Mouse (Mus musculus): Measurements from ENCODE around the gene 2210017I01Rik. TPM values are rescaled to one million over a fixed set of nuclear protein-coding genes. Genes with fewer than 3 reads are reported as not detected.

Gene 2210017I01Rik
- not detected in 2 replicates for polyA plus RNA-seq (2015; fragmentation: Nextera tagmentation; extraction: Ambion mirVana)

GRCm38 (mm10) chr3:92607392-92607791, at the start of gene 2210017I01Rik:
Gene 2210017I01Rik, minus strand, starts transcription at chr3:92607492.
- no peak within 1 kb of the TSS for H3K9ac ChIP-seq
- no peak within 1 kb of the TSS for H3K27ac ChIP-seq
- no peaks in the 10 kb centered on the region for H3K36me3 ChIP-seq
- H3K27me3 ChIP-seq, result no peaks in the 10 kb centered on the region
- no peak within 1 kb of the TSS for H3K4me3 ChIP-seq
- no peaks in the 10 kb centered on the region for H3K4me1 ChIP-seq (replicated peaks)
- H3K4me2 ChIP-seq, result no peak within 1 kb of the TSS
- ATAC-seq (replicated peaks; ENCODE audit: insufficient number of reproducible peaks, insufficient read depth, low FRiP score, low read depth), result no peak
- no peaks in the 10 kb centered on the region; the same call in 1 of the 2 replicates for H3K9me3 ChIP-seq (replicated peaks)

GRCm38 (mm10) chr3:92656826-92657225, 49.5 kb upstream of the 2210017I01Rik start, which contains the start of gene Lce1b:
Gene Lce1b, minus strand, starts transcription at chr3:92656926.
- Histone ChIP-seq H3K27me3 (no peaks in the 10 kb centered on the region), H3K4me2 (no peak within 1 kb of the TSS), H3K27ac (no peak within 1 kb of the TSS), H3K4me3 (no peak within 1 kb of the TSS), H3K4me1 (replicated peaks) (no peaks in the 10 kb centered on the region), H3K9me3 (replicated peaks) (no peaks in the 10 kb centered on the region), H3K36me3 (no peaks in the 10 kb centered on the region), H3K9ac (no peak within 1 kb of the TSS)
- no peak for ATAC-seq (replicated peaks; ENCODE audit: insufficient number of reproducible peaks, insufficient read depth, low FRiP score, low read depth)

- Histone ChIP-seq H3K4me1 (replicated peaks) (no peaks in the 10 kb centered on the region), H3K4me2 (no peak within 1 kb of the TSS), H3K9ac (no peak within 1 kb of the TSS), H3K27ac (no peak within 1 kb of the TSS), H3K4me3 (no peak within 1 kb of the TSS), H3K27me3 (no peaks in the 10 kb centered on the region), H3K36me3 (no peaks in the 10 kb centered on the region), H3K9me3 (replicated peaks) (no peaks in the 10 kb centered on the region)
- 87% methylated on average over 1 of the region's 1 CpGs for WGBS
- ATAC-seq (replicated peaks; ENCODE audit: insufficient number of reproducible peaks, insufficient read depth, low FRiP score, low read depth), result no peak
Observed at GRCm38 (mm10) chr3:92648207-92648606, 40.9 kb upstream of the 2210017I01Rik start, which contains the start of gene Lce1a1. Gene Lce1a1, minus strand, starts transcription at chr3:92648307.

GRCm38 (mm10) chr3:92639854-92640253, 32.6 kb upstream of the 2210017I01Rik start:
- 90% methylated on average over 15 of the region's 15 CpGs for WGBS
- Histone ChIP-seq H3K36me3 (no peaks in the 10 kb centered on the region), H3K4me2 (no peak overlapping the region), H3K27ac (no peak overlapping the region), H3K9me3 (replicated peaks) (no peaks in the 10 kb centered on the region), H3K4me3 (no peak overlapping the region), H3K4me1 (replicated peaks) (no peaks in the 10 kb centered on the region), H3K27me3 (no peaks in the 10 kb centered on the region), H3K9ac (no peak overlapping the region)
- no peak for ATAC-seq (replicated peaks; ENCODE audit: insufficient number of reproducible peaks, insufficient read depth, low FRiP score, low read depth)

GRCm38 (mm10) chr3:92638653-92638991, 31.3 kb upstream of the 2210017I01Rik start:
- Histone ChIP-seq H3K4me1 (replicated peaks) (no peaks in the 10 kb centered on the region), H3K4me3 (no peak overlapping the region), H3K9me3 (replicated peaks) (no peaks in the 10 kb centered on the region), H3K36me3 (no peaks in the 10 kb centered on the region), H3K27ac (no peak overlapping the region), H3K9ac (no peak overlapping the region), H3K4me2 (no peak overlapping the region), H3K27me3 (no peaks in the 10 kb centered on the region)
- no peak for ATAC-seq (replicated peaks; ENCODE audit: insufficient number of reproducible peaks, insufficient read depth, low FRiP score, low read depth)
- WGBS, result 79% methylated on average over 3 of the region's 3 CpGs

- H3K4me2 ChIP-seq, result no peak overlapping the region
- H3K27ac ChIP-seq, result no peak overlapping the region
- no peak overlapping the region for H3K9ac ChIP-seq
- no peak overlapping the region for H3K4me3 ChIP-seq
- no peaks in the 10 kb centered on the region for H3K4me1 ChIP-seq (replicated peaks)
- H3K36me3 ChIP-seq, result no peaks in the 10 kb centered on the region
- ATAC-seq (replicated peaks; ENCODE audit: insufficient number of reproducible peaks, insufficient read depth, low FRiP score, low read depth), result no peak
- no peaks in the 10 kb centered on the region for H3K27me3 ChIP-seq
- H3K9me3 ChIP-seq (replicated peaks), result no peaks in the 10 kb centered on the region
- WGBS, result 57% methylated on average over 1 of the region's 1 CpGs
Observed at GRCm38 (mm10) chr3:92637745-92638652, 30.7 kb upstream of the 2210017I01Rik start.

- no peak within 1 kb of the TSS for H3K27ac ChIP-seq
- H3K4me1 ChIP-seq (replicated peaks), result no peaks in the 10 kb centered on the region
- H3K27me3 ChIP-seq, result no peaks in the 10 kb centered on the region
- 61% methylated on average over 2 of the region's 2 CpGs for WGBS
- no peak within 1 kb of the TSS for H3K9ac ChIP-seq
- no peaks in the 10 kb centered on the region for H3K36me3 ChIP-seq
- no peak within 1 kb of the TSS for H3K4me2 ChIP-seq
- H3K9me3 ChIP-seq (replicated peaks), result no peaks in the 10 kb centered on the region
- H3K4me3 ChIP-seq, result no peak within 1 kb of the TSS
- ATAC-seq (replicated peaks; ENCODE audit: insufficient number of reproducible peaks, insufficient read depth, low FRiP score, low read depth), result no peak
Observed at GRCm38 (mm10) chr3:92621560-92621959, 14.3 kb upstream of the 2210017I01Rik start, which contains the start of gene Lce6a. Gene Lce6a, minus strand, starts transcription at chr3:92621660.

- no peak for ATAC-seq (replicated peaks; ENCODE audit: insufficient number of reproducible peaks, insufficient read depth, low FRiP score, low read depth)
- no peak overlapping the region for H3K4me2 ChIP-seq
Observed at GRCm38 (mm10) chr3:92609804-92610203, 2.5 kb upstream of the 2210017I01Rik start.

GRCm38 (mm10) chr3:92602169-92602568, 5.1 kb downstream of the 2210017I01Rik start:
- Histone ChIP-seq H3K4me2 (no peak overlapping the region), H3K27me3 (no peaks in the 10 kb centered on the region), H3K4me1 (replicated peaks) (no peaks in the 10 kb centered on the region), H3K27ac (no peak overlapping the region), H3K36me3 (no peaks in the 10 kb centered on the region), H3K4me3 (no peak overlapping the region), H3K9ac (no peak overlapping the region), H3K9me3 (replicated peaks) (no peaks in the 10 kb centered on the region; the same call in 1 of the 2 replicates)
- WGBS, result 33% methylated on average over 1 of the region's 1 CpGs
- ATAC-seq (replicated peaks; ENCODE audit: insufficient number of reproducible peaks, insufficient read depth, low FRiP score, low read depth), result no peak

More at GRCm38 (mm10) chr3:92609804-92610203, 2.5 kb upstream of the 2210017I01Rik start:
- H3K9ac ChIP-seq, result no peak overlapping the region
- H3K36me3 ChIP-seq, result no peaks in the 10 kb centered on the region
- no peaks in the 10 kb centered on the region for H3K27me3 ChIP-seq
- WGBS, result 23% methylated on average over 1 of the region's 1 CpGs
- no peaks in the 10 kb centered on the region for H3K4me1 ChIP-seq (replicated peaks)
- no peak overlapping the region for H3K4me3 ChIP-seq
- H3K9me3 ChIP-seq (replicated peaks), result no peaks in the 10 kb centered on the region
- no peak overlapping the region for H3K27ac ChIP-seq

GRCm38 (mm10) chr3:92600456-92600855, 6.8 kb downstream of the 2210017I01Rik start:
- no peak for ATAC-seq (replicated peaks; ENCODE audit: insufficient number of reproducible peaks, insufficient read depth, low FRiP score, low read depth)
- H3K4me1 ChIP-seq (replicated peaks), result no peaks in the 10 kb centered on the region
- no peak overlapping the region for H3K9ac ChIP-seq
- H3K4me3 ChIP-seq, result no peak overlapping the region
- no peak overlapping the region for H3K4me2 ChIP-seq
- H3K9me3 ChIP-seq (replicated peaks), result no peaks in the 10 kb centered on the region; the same call in 1 of the 2 replicates
- WGBS, result 51% methylated on average over 1 of the region's 1 CpGs
- no peak overlapping the region for H3K27ac ChIP-seq
- no peaks in the 10 kb centered on the region for H3K36me3 ChIP-seq
- H3K27me3 ChIP-seq, result no peaks in the 10 kb centered on the region

- no peaks in the 10 kb centered on the region for H3K36me3 ChIP-seq
- H3K27me3 ChIP-seq, result no peaks in the 10 kb centered on the region
- no peak overlapping the region for H3K9ac ChIP-seq
- no peak for ATAC-seq (replicated peaks; ENCODE audit: insufficient number of reproducible peaks, insufficient read depth, low FRiP score, low read depth)
- no peak overlapping the region for H3K4me2 ChIP-seq
- H3K27ac ChIP-seq, result no peak overlapping the region
- H3K4me3 ChIP-seq, result no peak overlapping the region
- no peaks in the 10 kb centered on the region for H3K4me1 ChIP-seq (replicated peaks)
- no peaks in the 10 kb centered on the region; the same call in 1 of the 2 replicates for H3K9me3 ChIP-seq (replicated peaks)
Observed at GRCm38 (mm10) chr3:92599973-92600372, 7.3 kb downstream of the 2210017I01Rik start.

GRCm38 (mm10) chr3:92598429-92598828, 8.9 kb downstream of the 2210017I01Rik start:
- H3K36me3 ChIP-seq, result no peaks in the 10 kb centered on the region
- H3K9ac ChIP-seq, result no peak overlapping the region
- H3K9me3 ChIP-seq (replicated peaks), result no peaks in the 10 kb centered on the region
- no peak for ATAC-seq (replicated peaks; ENCODE audit: insufficient number of reproducible peaks, insufficient read depth, low FRiP score, low read depth)
- no peaks in the 10 kb centered on the region for H3K4me1 ChIP-seq (replicated peaks)
- 70% methylated on average over 2 of the region's 2 CpGs for WGBS
- no peaks in the 10 kb centered on the region for H3K27me3 ChIP-seq
- no peak overlapping the region for H3K27ac ChIP-seq
- H3K4me3 ChIP-seq, result no peak overlapping the region
- no peak overlapping the region for H3K4me2 ChIP-seq

All from heart, embryonic 15.5 days (tissue).